Mouse (Mus musculus) adrenal gland, adult 10 weeks (tissue): ENCODE measurements around the gene Extl2. TPM values are rescaled to one million over a fixed set of nuclear protein-coding genes. Genes with fewer than 3 reads are reported as not detected.

Source experiments
- polyA plus RNA-seq: library from polyadenylated mRNA; stranded (reverse); fragments of 350-450 nt; fragmentation: Illumina TruSeq; extraction: RNeasy Lipid Tissue Mini Kit (QIAGEN cat#74804); gene quantifications from one replicate; pipeline ENCODE4 v1.2.3, GENCODE M21; 2014; ENCODE audit warnings: low read depth, low replicate concordance

The Extl2 gene
- 36.5 TPM for polyA plus RNA-seq

GRCm38 (mm10) chr3:116006978-116007940, at the start of gene Extl2, which contains the start of gene Slc30a7:
TSS of gene Extl2 (plus strand) at chr3:116007462.
TSS of gene Slc30a7 (minus strand) at chr3:116007406.

Other genes with a start within 250 kb of the Extl2 start
- gene Dph5, start 119.6 kb upstream of the Extl2 start, polyA plus RNA-seq: 16.0 TPM
- 44.9 TPM for gene Slc30a7, start 56 bp upstream of the Extl2 start, polyA plus RNA-seq
- 33.6 TPM for gene Vcam1, start 122.2 kb downstream of the Extl2 start, polyA plus RNA-seq
- gene Gpr88, start 246.0 kb downstream of the Extl2 start, polyA plus RNA-seq: 1.3 TPM